Mouse (Mus musculus): ENCODE measurements around the gene Arrb1. TPM values are rescaled to one million over a fixed set of nuclear protein-coding genes. Genes with fewer than 3 reads are reported as not detected.
A peak's percentile ranks its signal among the peaks of the same experiment; 100 is the strongest.

Arrb1 gene
- polyA plus RNA-seq, 1 experiment from 2014 or later = 21.0 TPM

DNA sequence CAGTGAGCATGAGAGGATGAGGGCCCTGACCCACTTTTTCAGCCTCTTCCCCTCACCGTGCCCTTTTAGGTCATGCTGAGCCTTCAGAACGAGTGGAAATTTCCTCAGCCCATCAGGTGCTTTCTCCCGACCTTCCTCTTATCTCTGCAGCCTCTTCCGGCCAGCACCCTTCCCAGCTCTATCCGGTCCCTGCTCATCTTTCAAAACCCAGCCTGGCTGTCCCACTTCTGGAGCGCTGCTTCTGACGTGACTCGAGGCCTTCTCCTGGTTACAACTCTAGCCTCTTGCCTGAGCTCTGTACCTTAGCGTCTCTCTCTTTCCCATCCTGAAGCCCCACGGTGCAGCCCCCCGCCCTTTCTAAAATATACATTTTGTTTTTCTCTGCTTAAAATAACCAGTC lies 119.0 kb downstream of the Arrb1 start:
- no peak overlapping the region for H3K4me3 ChIP-seq (ENCODE audit: low read depth, low read length)
- H3K27ac ChIP-seq (ENCODE audit: low read length) = no peak overlapping the region
- no peaks in the 10 kb centered on the region for H3K9me3 ChIP-seq (replicated peaks; ENCODE audit: control insufficient read depth, low read length, poor library complexity, severe bottlenecking)
- H3K27me3 ChIP-seq (ENCODE audit: control insufficient read depth, insufficient read depth, low read depth, low read length) = no peaks in the 10 kb centered on the region
- H3K4me1 ChIP-seq (ENCODE audit: control insufficient read depth, insufficient read depth, low read length) = peaks cover 7% of the 10 kb centered on the region
- H3K4me2 ChIP-seq (ENCODE audit: low read length) = no peak overlapping the region
- no peaks in the 10 kb centered on the region for H3K36me3 ChIP-seq (ENCODE audit: control insufficient read depth, insufficient read depth, low read length)
- no peak for ATAC-seq
- no peak overlapping the region for H3K9ac ChIP-seq (ENCODE audit: low read depth, low read length)
- WGBS = 77% methylated on average over 11 of the region's 11 CpGs

MicroRNAs encoded within 50 kb of the gene (microRNA counts, 519-probe panel; counts per million panel counts)
- 2,499 counts per million, percentile 75 among the panel's probes with 10 or more counts for microRNA mmu-miR-326

Small RNA genes within 50 kb of the gene (microRNA-seq; reads per million reads assigned to microRNA genes)
- 93.4 reads per million, percentile 53 among the genes with 10 or more reads in this experiment for gene Mir326

Other genes with a start within 250 kb of the Arrb1 start
- gene Serpinh1, start 182.2 kb upstream of the Arrb1 start, polyA plus RNA-seq (2015; fragmentation: Nextera tagmentation; extraction: Ambion mirVana) = 185 and 203 TPM in 2 replicates
- 45.0 and 55.6 TPM in 2 replicates for gene Gdpd5, start 154.1 kb upstream of the Arrb1 start, polyA plus RNA-seq (2015; fragmentation: Nextera tagmentation; extraction: Ambion mirVana)
- 2.5 and 2.9 TPM in 2 replicates for gene Klhl35, start 69.5 kb upstream of the Arrb1 start, polyA plus RNA-seq (2015; fragmentation: Nextera tagmentation; extraction: Ambion mirVana)
- gene Rps3, start 51.7 kb upstream of the Arrb1 start, polyA plus RNA-seq (2015; fragmentation: Nextera tagmentation; extraction: Ambion mirVana) = 405 and 414 TPM in 2 replicates
- 1.1 and 1.6 TPM in 2 replicates for gene Tpbgl, start 91.6 kb downstream of the Arrb1 start, polyA plus RNA-seq (2015; fragmentation: Nextera tagmentation; extraction: Ambion mirVana)
- gene Slco2b1, start 175.9 kb downstream of the Arrb1 start, polyA plus RNA-seq (2015; fragmentation: Nextera tagmentation; extraction: Ambion mirVana) = 5.9 and 6.5 TPM in 2 replicates
- not detected in 2 replicates for gene Olfr520, start 194.8 kb downstream of the Arrb1 start, polyA plus RNA-seq (2015; fragmentation: Nextera tagmentation; extraction: Ambion mirVana)
- not detected in 2 replicates for gene Olfr521, start 228.0 kb downstream of the Arrb1 start, polyA plus RNA-seq (2015; fragmentation: Nextera tagmentation; extraction: Ambion mirVana)